Mouse (Mus musculus) gastrocnemius, postnatal 4 days (tissue): ENCODE measurements around the gene Hlcs. TPM values are rescaled to one million over a fixed set of nuclear protein-coding genes. Genes with fewer than 3 reads are reported as not detected.

Experiments
- DNase-seq, 2 experiments: peaks; one replicate each; pipeline ENCODE4 v3.0.0; 2021 to 2022; ENCODE audit warnings: low spot score in 2 of 2, mixed read lengths in 2 of 2
- total RNA-seq, 2 experiments: library from RNA; stranded (reverse); gene quantifications; 2 replicates each; pipeline ENCODE4 v1.2.3; 2021

Gene Hlcs
- total RNA-seq, 2 experiments from 2014 or later, result 10.4 to 12.0 TPM

- no peak for DNase-seq
Observed at GRCm38 (mm10) chr16:94291141-94291540, 22.2 kb downstream of the Hlcs start.

- peak; percentile 58 to 73 for DNase-seq
Observed at GRCm38 (mm10) chr16:94290073-94290999, 23.0 kb downstream of the Hlcs start.

GRCm38 (mm10) chr16:94289138-94290072 is 24.0 kb downstream of the Hlcs start:
- peak in 1 of 2 experiments; percentile 39 for DNase-seq

- DNase-seq, result no peak
Observed at GRCm38 (mm10) chr16:94287826-94288225, 25.5 kb downstream of the Hlcs start.

GRCm38 (mm10) chr16:94283972-94284371 is 29.4 kb downstream of the Hlcs start:
- no peak for DNase-seq

GRCm38 (mm10) chr16:94270826-94271225 is 42.5 kb downstream of the Hlcs start:
- DNase-seq, result no peak

DNA sequence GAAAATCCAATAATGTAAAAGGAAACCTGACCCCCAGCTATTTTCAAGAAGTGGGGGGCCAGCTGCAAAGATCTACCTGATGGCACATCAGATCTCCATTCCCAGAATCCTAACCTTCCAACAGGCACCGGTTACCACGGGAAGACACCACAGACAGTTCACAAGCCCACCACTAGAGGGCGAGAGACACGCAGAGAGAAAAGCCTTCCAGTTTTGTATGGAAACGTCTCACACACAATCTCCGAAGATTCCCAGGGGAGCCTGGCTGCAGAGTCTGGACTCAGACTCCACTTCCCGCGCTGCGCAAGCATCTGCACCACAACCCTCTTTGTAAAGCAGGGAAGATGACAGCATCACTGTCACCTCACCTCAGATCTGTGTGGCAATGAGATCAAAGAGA is 43.7 kb downstream of the Hlcs start:
- DNase-seq, result peak; percentile 79 to 90

DNA sequence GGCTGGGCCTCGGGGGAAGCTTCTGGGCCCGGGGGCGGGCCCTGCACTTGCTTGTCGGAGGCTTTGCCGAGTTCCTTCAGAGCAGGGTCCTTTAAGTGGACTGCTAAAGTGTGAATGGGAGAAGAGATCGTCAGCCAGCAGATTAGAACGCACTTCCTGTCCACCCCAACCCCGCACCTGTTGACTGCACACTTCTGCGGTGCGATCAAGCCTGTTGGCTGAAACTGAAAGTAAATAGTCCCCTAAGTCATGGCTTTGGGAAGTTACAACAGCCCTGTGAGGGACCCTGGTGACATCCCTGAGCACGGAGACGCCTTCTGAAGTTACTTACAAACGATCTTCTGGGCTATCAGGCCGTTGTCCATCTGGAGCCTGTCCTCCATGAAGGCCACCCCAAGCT is 45.2 kb downstream of the Hlcs start:
- DNase-seq, result no peak

- DNase-seq, result no peak
Observed at GRCm38 (mm10) chr16:94264611-94265010, 48.8 kb downstream of the Hlcs start.

- no peak for DNase-seq
Observed at GRCm38 (mm10) chr16:94262501-94262900, 50.9 kb downstream of the Hlcs start.

GRCm38 (mm10) chr16:94260938-94261630 is 52.3 kb downstream of the Hlcs start:
- no peak for DNase-seq

DNA sequence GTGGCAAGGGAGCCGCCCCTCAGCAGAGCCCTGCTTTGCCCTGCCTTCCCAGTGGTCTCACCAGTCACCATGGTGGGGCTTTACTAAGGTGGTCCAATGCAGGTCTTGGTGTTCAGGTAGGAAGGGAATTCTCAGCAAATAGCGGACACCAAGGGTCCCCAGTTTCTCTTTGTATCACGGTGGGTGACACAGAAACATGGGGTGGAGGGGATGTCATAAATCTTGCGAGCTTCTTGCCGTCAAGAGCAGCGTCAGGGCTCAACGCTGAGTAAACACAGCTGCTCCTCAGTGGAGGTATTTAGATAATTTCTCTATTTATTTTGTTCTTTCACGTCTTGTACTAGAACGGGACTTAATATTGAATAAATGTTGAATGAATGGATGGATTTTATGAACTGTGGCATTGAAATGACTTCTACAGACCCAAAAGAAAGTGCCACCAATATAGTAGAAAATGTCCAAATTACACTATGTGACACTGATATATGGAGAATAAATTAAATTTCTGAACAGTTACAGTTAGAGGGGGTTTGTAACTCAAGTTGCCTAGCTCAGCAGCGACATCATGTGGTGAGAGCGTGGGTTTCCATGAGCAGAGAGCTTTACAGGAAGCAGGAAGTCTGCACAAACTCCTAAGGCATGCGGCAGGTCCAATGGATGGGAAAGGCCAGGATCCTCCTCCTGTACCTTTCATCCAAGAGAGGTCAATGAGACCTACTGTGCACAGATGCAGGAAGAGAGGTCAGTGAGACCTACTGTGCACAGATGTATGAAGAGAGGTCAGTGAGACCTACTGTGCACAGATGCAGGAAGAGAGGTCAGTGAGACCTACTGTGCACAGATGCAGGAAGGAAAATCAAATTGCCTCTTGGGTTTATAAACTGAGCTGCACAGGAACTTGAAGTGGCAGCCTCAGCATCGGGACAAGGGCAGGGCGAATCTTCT is 54.7 kb downstream of the Hlcs start:
- DNase-seq, result peak; percentile 65 to 79

- DNase-seq, result no peak
Observed at GRCm38 (mm10) chr16:94255592-94255991, 57.8 kb downstream of the Hlcs start.

GRCm38 (mm10) chr16:94255035-94255434 is 58.3 kb downstream of the Hlcs start:
- no peak for DNase-seq

DNA sequence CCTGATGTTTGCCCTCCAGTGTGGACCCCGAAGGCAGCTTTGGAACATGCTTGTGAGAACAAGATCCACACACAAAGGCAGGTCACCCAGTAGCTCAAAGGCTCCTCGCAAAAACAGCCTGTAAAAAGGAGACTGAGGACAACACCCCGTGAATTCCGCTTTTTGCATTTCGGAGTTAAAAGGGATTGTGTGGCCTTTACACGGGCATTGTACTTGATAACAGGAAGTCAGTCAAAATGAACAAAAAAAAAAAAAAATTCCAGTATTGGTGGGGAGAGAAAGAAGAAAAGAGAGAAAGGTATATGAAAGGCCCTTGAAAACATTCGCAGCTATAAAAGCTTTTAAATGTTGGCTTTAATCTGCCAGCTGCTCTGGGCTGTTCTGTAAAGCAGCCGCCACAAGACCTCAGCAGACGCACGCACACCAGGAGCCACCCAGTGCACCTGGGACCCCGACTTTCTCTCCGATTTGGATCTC is 58.9 kb downstream of the Hlcs start:
- no peak for DNase-seq

- DNase-seq, result no peak
Observed at GRCm38 (mm10) chr16:94253671-94254414, 59.5 kb downstream of the Hlcs start.

DNA sequence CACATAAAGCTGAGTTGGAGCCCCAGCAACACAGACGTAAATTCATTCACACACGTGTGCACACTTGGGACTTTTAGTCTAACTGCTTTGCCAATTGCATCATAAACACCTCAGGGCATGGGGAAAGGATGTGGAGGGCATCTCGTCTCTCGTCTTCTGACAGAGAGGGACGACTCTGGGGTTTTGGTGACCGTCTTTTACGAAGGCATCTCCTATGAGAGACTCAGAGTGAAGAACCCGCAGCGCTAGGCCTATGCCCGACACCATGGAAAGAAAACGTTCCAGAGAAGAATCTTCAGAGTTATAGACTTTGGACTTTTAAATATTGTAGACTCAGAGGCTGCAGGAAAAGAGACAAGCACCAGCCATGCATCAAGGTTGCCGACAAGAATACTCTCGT is 61.6 kb downstream of the Hlcs start:
- no peak for DNase-seq

GRCm38 (mm10) chr16:94250640-94251349 is 62.6 kb downstream of the Hlcs start:
- DNase-seq, result no peak

- no peak for DNase-seq
Observed at GRCm38 (mm10) chr16:94250136-94250535, 63.2 kb downstream of the Hlcs start.
